20 mouse cellular contexts compared by ENCODE assay signal in genomic region chr2:143832721-143833120, GRCm38 (mm10). TPM values are rescaled to one million over a fixed set of nuclear protein-coding genes. Genes with fewer than 3 reads are reported as not detected.
DNase-seq lines count a peak whose midpoint lies in the region; TF ChIP-seq lines count a peak whose summit lies in the region.
"Had no signal": no experiment of that assay in that cellular context is flagged by ENCODE, and none has a peak within 500 bp of the region (broad histone marks: within the 10 kb centered on the region; RNA-seq: fewer than 3 reads in every experiment).

No protein-coding gene starts in this region.

- H3K36me3 ChIP-seq in CH12.LX (replicated peaks in 1 of 2; ENCODE audit: control insufficient read depth in 1 of 2, insufficient read depth in 1 of 2, low read length in 1 of 2) (no peaks in the 10 kb centered on the region), MEL (ENCODE audit: control insufficient read depth in 1 of 2, insufficient read depth in 2 of 2, low read length in 2 of 2) (no peaks in the 10 kb centered on the region)
- H3K36me3 ChIP-seq: embryonic facial prominence, embryonic 13.5 days; embryonic facial prominence, embryonic 15.5 days; forebrain, embryonic 10.5 days; forebrain, embryonic 12.5 days; G1E had no signal

- H3K9me3 ChIP-seq in CH12.LX (replicated peaks; ENCODE audit: low read length) (no peaks in the 10 kb centered on the region), MEL (replicated peaks; ENCODE audit: insufficient read depth, low read length) (no peaks in the 10 kb centered on the region)
- H3K9me3 ChIP-seq: embryonic facial prominence, embryonic 13.5 days; embryonic facial prominence, embryonic 15.5 days; forebrain, embryonic 10.5 days; forebrain, embryonic 12.5 days; G1E had no signal

- H3K79me2 ChIP-seq in CH12.LX (replicated peaks; ENCODE audit: control insufficient read depth, extremely low read depth, insufficient read depth, poor library complexity, severe bottlenecking) (no peaks in the 10 kb centered on the region), MEL (ENCODE audit: control insufficient read depth, insufficient read depth, low read length, poor library complexity) (no peaks in the 10 kb centered on the region)

- no peak for TF ChIP-seq POLR2A in CH12.LX (IDR thresholded peaks at IDR 0.05; ENCODE audit: low read depth, low read length)
- no peak for TF ChIP-seq POLR2A in MEL (IDR thresholded peaks at IDR 0.05; ENCODE audit: control insufficient read depth in 1 of 2, insufficient read depth in 1 of 2, low read depth in 1 of 2, low read length in 2 of 2, poor library complexity in 1 of 2)

- no peak for TF ChIP-seq RAD21 in CH12.LX (IDR thresholded peaks at IDR 0.05; ENCODE audit: low read depth, low read length)
- no peak for TF ChIP-seq RAD21 in MEL (IDR thresholded peaks at IDR 0.05; ENCODE audit: low read depth, low read length)

- TF ChIP-seq CTCF in CH12.LX (conservative IDR thresholded peaks at IDR 0.05 in 1 of 2, IDR thresholded peaks at IDR 0.05 in 1 of 2; ENCODE audit: low read depth in 2 of 2, low read length in 2 of 2) (no peak), MEL (IDR thresholded peaks at IDR 0.05 in 2 of 3, conservative IDR thresholded peaks at IDR 0.05 in 1 of 3; ENCODE audit: control insufficient read depth in 1 of 3, insufficient read depth in 1 of 3, low read depth in 2 of 3, low read length in 3 of 3, poor library complexity in 1 of 3, severe bottlenecking in 1 of 3) (no peak)

- dilution Hi-C loops in CH12.LX (cut with MboI; ENCODE audit: extremely low pct_ligation_motif_present, extremely low pct_unique_long_range_greater_than_20kb, low sequenced_read_pairs) = no loop called here

- no peak overlapping the region for H3K27ac ChIP-seq in CH12.LX (ENCODE audit: insufficient read depth, low read depth)
- H3K27ac ChIP-seq in MEL (ENCODE audit: control insufficient read depth, low read depth, low read length) = no peak overlapping the region
- H3K27ac ChIP-seq: embryonic facial prominence, embryonic 13.5 days; embryonic facial prominence, embryonic 15.5 days; forebrain, embryonic 10.5 days; forebrain, embryonic 12.5 days had no signal

- TF ChIP-seq EP300 in CH12.LX (IDR thresholded peaks at IDR 0.05; ENCODE audit: low read length) (no peak), MEL (IDR thresholded peaks at IDR 0.05; ENCODE audit: low read depth in 1 of 2, low read length in 2 of 2) (no peak)

- in situ Hi-C loops in CH12.LX (cut with MboI; ENCODE audit: low pct_ligation_motif_present, low pct_unique_long_range_greater_than_20kb, low sequenced_read_pairs) = loop anchor here (10.0 kb wide), 2 partner anchors 112 to 152 kb away; no protein-coding TSS in a partner anchor

- H3K9ac ChIP-seq in CH12.LX (ENCODE audit: insufficient read depth, low read depth) (no peak overlapping the region), MEL (ENCODE audit: control insufficient read depth, low read depth, low read length, poor library complexity, severe bottlenecking) (no peak overlapping the region)
- H3K9ac ChIP-seq: embryonic facial prominence, embryonic 13.5 days; embryonic facial prominence, embryonic 15.5 days; forebrain, embryonic 12.5 days had no signal

- peak; percentile 18 for DNase-seq in adrenal gland, postnatal 14 days
- DNase-seq in adrenal gland, postnatal 36 days = no peak
- DNase-seq in CH12.LX (ENCODE audit: extremely low read depth) (no peak), MEL (ENCODE audit: low read depth, low spot score) (no peak)
- DNase-seq in layer of hippocampus, adult 8-10 months (ENCODE audit: low spot score in 2 of 2) = no peak
- DNase-seq: adrenal gland, adult 8-10 months; cerebellum, adult 11 months; cerebellum, adult 18-20 months; cerebellum, adult 8-10 months; cerebellum, adult 9-11 months; cerebellum, postnatal 14 days; cerebellum, postnatal 36 days; embryo, embryonic 11 days had no signal

- H3K27me3 ChIP-seq in CH12.LX (replicated peaks) (no peaks in the 10 kb centered on the region), MEL (ENCODE audit: control insufficient read depth in 1 of 2, insufficient read depth in 2 of 2, low read length in 2 of 2) (no peaks in the 10 kb centered on the region)
- H3K27me3 ChIP-seq: embryonic facial prominence, embryonic 13.5 days; embryonic facial prominence, embryonic 15.5 days; forebrain, embryonic 12.5 days had no signal

- no peak overlapping the region for H3K4me3 ChIP-seq in CH12.LX (replicated peaks in 1 of 3; ENCODE audit: low read depth in 2 of 3, low read length in 2 of 3, poor library complexity in 1 of 3)
- H3K4me3 ChIP-seq in MEL (ENCODE audit: control insufficient read depth in 1 of 2, insufficient read depth in 1 of 2, low read depth in 2 of 2, low read length in 2 of 2) = no peak overlapping the region
- H3K4me3 ChIP-seq: embryonic facial prominence, embryonic 13.5 days; embryonic facial prominence, embryonic 15.5 days; erythroblast, embryonic 14.5 days; forebrain, embryonic 10.5 days; forebrain, embryonic 12.5 days had no signal

- peaks cover 0 to 8% of the 10 kb centered on the region in 2 experiments; a peak in 1 of 4 replicates for H3K4me1 ChIP-seq in CH12.LX (ENCODE audit: control insufficient read depth in 1 of 2, insufficient read depth in 2 of 2)
- H3K4me1 ChIP-seq in MEL (ENCODE audit: control insufficient read depth in 1 of 2, insufficient read depth in 2 of 2, low read length in 2 of 2) = no peaks in the 10 kb centered on the region

- H3K4me2 ChIP-seq in CH12.LX (ENCODE audit: insufficient read depth, low read depth, poor library complexity, severe bottlenecking) = no peak overlapping the region
- H3K4me2 ChIP-seq: embryonic facial prominence, embryonic 13.5 days; embryonic facial prominence, embryonic 15.5 days; forebrain, embryonic 12.5 days had no signal

TF ChIP-seq in CH12.LX, 34 proteins besides CTCF, POLR2A, EP300 and RAD21:
- no peak for TF ChIP-seq CHD1 (IDR thresholded peaks at IDR 0.05; ENCODE audit: low read depth, low read length)
- TF ChIP-seq MAFK (IDR thresholded peaks at IDR 0.05; ENCODE audit: insufficient replicate concordance, low read length) = no peak
- no peak for TF ChIP-seq USF1 (IDR thresholded peaks at IDR 0.05; ENCODE audit: low read depth, low read length)
- peak; percentile 83 for TF ChIP-seq ZKSCAN1 (IDR thresholded peaks at IDR 0.05; ENCODE audit: borderline replicate concordance, low read depth, low read length)

TF ChIP-seq in MEL, 35 proteins besides CTCF, POLR2A, EP300 and RAD21:
- TF ChIP-seq ZKSCAN1 (IDR thresholded peaks at IDR 0.05; ENCODE audit: low read depth, low read length) (peak; percentile 96), USF1 (IDR thresholded peaks at IDR 0.05; ENCODE audit: low read depth, low read length) (no peak), GABPA (IDR thresholded peaks at IDR 0.05; ENCODE audit: low read depth, low read length) (no peak), MXI1 (IDR thresholded peaks at IDR 0.05; ENCODE audit: low read depth, low read length) (no peak)
TF ChIP-seq in MEL: peak in this region for 1.

RNA-seq across cellular contexts. Expression of gene Bfsp1, which starts 30.3 kb away (rescaled TPM):
- total RNA-seq in adrenal gland, postnatal 14 days (2021) = 0.74 and 0.94 TPM in 2 replicates
- total RNA-seq in adrenal gland, postnatal 36 days (2021) = under 1 TPM; 0.50 to 0.86 TPM
- total RNA-seq in CH12.LX (2012; rRNA removed) (0.13 TPM in 1 of 2 replicates, not detected in the other), CH12.LX (2014; rRNA removed) (0.19 and 0.30 TPM in 2 replicates), MEL (2012; rRNA removed) (3.1 and 3.4 TPM in 2 replicates)
- polyA plus RNA-seq in CH12.LX (2012; ENCODE audit: insufficient read length, low read depth) (0.19 and 0.21 TPM in 2 replicates), MEL (2012; ENCODE audit: insufficient read depth in 1 of 2, insufficient read length in 2 of 2, low read depth in 1 of 2, low replicate concordance in 2 of 2, missing spikeins in 1 of 2) (1 to 10 TPM in 1 of 2 experiments, not detected in 1; 2.7 TPM)
- total RNA-seq in layer of hippocampus, adult 8-10 months (2022) = 1 to 10 TPM; 1.2 to 3.0 (median 1.9) TPM
- total RNA-seq: common myeloid progenitor, adult 5-6 weeks had no signal
- polyA plus RNA-seq: erythroblast, embryonic 14.5 days; G1E had no signal
